Mouse (Mus musculus): Measurements from ENCODE around the gene Qk.
A peak's percentile ranks its signal among the peaks of the same experiment; 100 is the strongest.

- TF ChIP-seq MAZ (IDR thresholded peaks at IDR 0.05; ENCODE audit: low read depth, low read length) (no peak), GATA1 (IDR thresholded peaks at IDR 0.05; ENCODE audit: low read depth, low read length) (no peak), POLR2A (IDR thresholded peaks at IDR 0.05; ENCODE audit: control insufficient read depth in 1 of 2, insufficient read depth in 1 of 2, low read depth in 1 of 2, low read length in 2 of 2, poor library complexity in 1 of 2) (peak in 1 of 2 experiments; percentile 50; a peak in 2 of 4 replicates)
Observed at GRCm38 (mm10) chr17:10318561-10319430, 858 bp downstream of the Qk start.

Data from MEL (cell line).